Mouse (Mus musculus) hindbrain, embryonic 14.5 days (tissue): Measurements from ENCODE around the gene Mafk. TPM values are rescaled to one million over a fixed set of nuclear protein-coding genes. Genes with fewer than 3 reads are reported as not detected.

Experiments used
- ATAC-seq: fragments of 200-750 bp; cut with Nextera tagmentation; 2 replicates; pipeline ENCODE4 v1.8.0; 2017; ENCODE audit warnings: moderate number of reproducible peaks, mild to moderate bottlenecking, moderate TSS enrichment, moderate library complexity; ENCODE audit not compliant: low FRiP score
- DNase-seq: peaks from one replicate; pipeline ENCODE4 v3.0.0-alpha.2; 2015; ENCODE audit warnings: low spot score
- H3K27ac ChIP-seq: fragments of 300-500 bp; sonication (generic); 2 replicates; pipeline ENCODE4 v1.5.1; 2014; ENCODE audit warnings: mild to moderate bottlenecking, moderate library complexity
- H3K27me3 ChIP-seq: fragments of 300-500 bp; sonication (generic); 2 replicates; pipeline ENCODE4 v1.6.1; 2014; ENCODE audit warnings: mild to moderate bottlenecking, low read length, mixed read lengths; ENCODE audit not compliant: control insufficient read depth, insufficient read depth
- H3K36me3 ChIP-seq: fragments of 300-500 bp; sonication (generic); replicated peaks from 2 replicates; pipeline ENCODE4 v1.6.1; 2014; ENCODE audit not compliant: control insufficient read depth, insufficient read depth
- H3K4me1 ChIP-seq: fragments of 300-500 bp; sonication (generic); replicated peaks from 2 replicates; pipeline ENCODE4 v1.6.1; 2014; ENCODE audit warnings: antibody characterized with exemption, low read length, mixed read lengths; ENCODE audit not compliant: control insufficient read depth, insufficient read depth
- H3K4me2 ChIP-seq: fragments of 300-500 bp; sonication (generic); replicated peaks from 2 replicates; pipeline ENCODE4 v1.6.1; 2014; ENCODE audit warnings: mild to moderate bottlenecking, moderate library complexity
- H3K4me3 ChIP-seq: fragments of 300-500 bp; sonication (generic); replicated peaks from 2 replicates; pipeline ENCODE4 v1.5.1; 2014; ENCODE audit warnings: mild to moderate bottlenecking, low read length
- H3K9ac ChIP-seq: fragments of 300-500 bp; sonication (generic); 2 replicates; pipeline ENCODE4 v1.6.1; 2014
- H3K9me3 ChIP-seq: fragments of 300-500 bp; sonication (generic); 2 replicates; pipeline ENCODE4 v1.6.1; 2016; ENCODE audit warnings: low read length; ENCODE audit not compliant: control insufficient read depth
- WGBS: fragments of 180-500 bp; shearing (Covaris S2); extraction: QIAGEN DNeasy Blood & Tissue Kit; methylation state at CpG from one replicate; pipeline ENCODE4 v1.1.7; 2014; 5-methylcytosine and 5-hydroxymethylcytosine counted together
- polyA plus RNA-seq: library from polyadenylated mRNA; unstranded; fragments of >200 nt; fragmentation: Nextera tagmentation; extraction: Ambion mirVana; gene quantifications from 2 replicates; pipeline ENCODE4 v1.2.1, GENCODE M21; 2014

Mafk gene
- polyA plus RNA-seq, 1 experiment from 2014 or later, result 7.1 TPM

DNA sequence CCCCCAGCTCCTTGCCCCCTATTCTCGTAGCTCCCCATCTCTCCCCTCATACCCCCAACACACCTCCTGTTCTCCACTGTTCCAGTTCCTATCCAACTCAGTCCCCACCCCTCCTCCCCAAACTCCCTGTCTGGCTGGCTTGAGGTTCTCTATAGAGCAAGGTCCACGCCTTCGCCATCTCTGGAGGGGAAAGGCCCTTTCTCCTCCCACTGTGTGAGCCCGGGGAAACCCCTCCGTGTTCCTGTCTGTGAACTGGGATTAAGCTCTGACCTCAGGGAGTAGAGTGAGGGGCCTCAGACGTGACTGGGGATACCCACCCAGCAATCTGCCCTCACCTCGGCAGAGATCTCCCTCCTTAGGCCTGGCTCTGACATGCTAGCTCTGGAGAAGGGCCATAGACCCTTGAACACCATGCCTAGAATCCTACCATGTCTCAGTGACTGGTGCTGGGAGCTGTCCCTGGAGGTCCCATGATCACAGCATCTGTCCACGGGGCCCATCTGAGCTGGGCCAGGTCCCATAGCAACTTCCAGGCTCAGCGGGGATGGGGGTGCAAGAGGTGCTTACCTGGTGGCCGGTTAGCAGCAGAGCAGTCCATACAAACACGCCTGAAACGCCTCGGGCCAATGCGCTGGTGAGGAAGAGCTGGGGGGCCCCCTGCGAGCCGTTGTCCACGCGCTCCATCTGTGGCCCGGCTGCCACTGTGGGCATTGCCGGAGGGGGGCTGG lies 21.2 kb downstream of the Mafk start:
- Histone ChIP-seq H3K27me3 (peaks cover 9% of the 10 kb centered on the region; the same call in 1 of the 2 replicates), H3K9me3 (no peaks in the 10 kb centered on the region), H3K4me1 (no peaks in the 10 kb centered on the region), H3K4me2 (no peak overlapping the region), H3K4me3 (no peak overlapping the region), H3K36me3 (no peaks in the 10 kb centered on the region), H3K27ac (no peak overlapping the region), H3K9ac (no peak overlapping the region)
- WGBS, result 71% methylated on average over 20 of the region's 20 CpGs
- no peak for ATAC-seq
- DNase-seq, result no peak

GRCm38 (mm10) chr5:139813126-139813490 lies 21.8 kb downstream of the Mafk start:
- no peak overlapping the region for H3K4me2 ChIP-seq
- H3K36me3 ChIP-seq, result no peaks in the 10 kb centered on the region
- H3K4me1 ChIP-seq, result no peaks in the 10 kb centered on the region
- H3K27ac ChIP-seq, result no peak overlapping the region
- H3K4me3 ChIP-seq, result no peak overlapping the region
- no peak for ATAC-seq
- 57% methylated on average over 10 of the region's 10 CpGs for WGBS
- no peaks in the 10 kb centered on the region for H3K9me3 ChIP-seq
- no peak overlapping the region for H3K9ac ChIP-seq
- peaks cover 9% of the 10 kb centered on the region; the same call in 1 of the 2 replicates for H3K27me3 ChIP-seq
- DNase-seq, result no peak

- Histone ChIP-seq H3K9me3 (no peaks in the 10 kb centered on the region), H3K36me3 (no peaks in the 10 kb centered on the region), H3K27me3 (peaks cover 9% of the 10 kb centered on the region; the same call in 1 of the 2 replicates), H3K4me3 (no peak overlapping the region), H3K27ac (no peak overlapping the region), H3K4me2 (no peak overlapping the region), H3K9ac (no peak overlapping the region), H3K4me1 (no peaks in the 10 kb centered on the region)
- no peak for DNase-seq
- WGBS, result 8% methylated on average over 13 of the region's 13 CpGs
- ATAC-seq, result no peak
Measured at GRCm38 (mm10) chr5:139813963-139814381, 22.7 kb downstream of the Mafk start.

- no peaks in the 10 kb centered on the region for H3K9me3 ChIP-seq
- no peak overlapping the region for H3K27ac ChIP-seq
- no peaks in the 10 kb centered on the region for H3K4me1 ChIP-seq
- DNase-seq (no peak), ATAC-seq (no peak)
- peaks cover 9% of the 10 kb centered on the region; the same call in 1 of the 2 replicates for H3K27me3 ChIP-seq
- no peaks in the 10 kb centered on the region; the same call in 1 of the 2 replicates for H3K36me3 ChIP-seq
- WGBS, result 74% methylated on average over 6 of the region's 6 CpGs
- H3K4me2 ChIP-seq, result no peak overlapping the region
- no peak overlapping the region for H3K9ac ChIP-seq
- no peak overlapping the region for H3K4me3 ChIP-seq
Measured at GRCm38 (mm10) chr5:139815964-139816363, 24.7 kb downstream of the Mafk start.

DNA sequence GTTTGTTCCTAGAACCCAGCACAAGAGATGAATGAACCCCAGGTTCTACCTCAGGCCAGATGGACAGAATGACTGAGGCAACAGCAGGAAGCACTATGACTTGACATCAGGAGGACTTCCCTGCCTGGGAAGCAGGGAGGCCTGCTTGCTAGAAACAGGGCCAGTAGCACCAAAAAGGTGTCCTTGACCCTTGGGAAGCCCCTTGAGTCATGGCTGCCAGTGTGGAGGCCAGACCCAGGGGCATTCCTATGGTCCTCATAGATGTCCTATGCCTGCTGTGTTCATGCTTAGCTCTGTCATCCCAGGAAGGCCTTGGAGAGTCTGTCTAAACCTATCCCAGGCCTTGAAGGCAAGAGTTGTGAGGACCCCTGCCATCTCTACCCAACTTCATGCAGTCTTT lies 25.1 kb downstream of the Mafk start:
- H3K4me1 ChIP-seq, result no peaks in the 10 kb centered on the region
- DNase-seq, result no peak
- H3K36me3 ChIP-seq, result peaks cover 3% of the 10 kb centered on the region
- H3K9me3 ChIP-seq, result no peaks in the 10 kb centered on the region
- no peak overlapping the region for H3K4me3 ChIP-seq
- no peak overlapping the region for H3K4me2 ChIP-seq
- H3K27ac ChIP-seq, result no peak overlapping the region
- no peak for ATAC-seq
- H3K27me3 ChIP-seq, result peaks cover 9% of the 10 kb centered on the region; the same call in 1 of the 2 replicates
- no peak overlapping the region for H3K9ac ChIP-seq

DNA sequence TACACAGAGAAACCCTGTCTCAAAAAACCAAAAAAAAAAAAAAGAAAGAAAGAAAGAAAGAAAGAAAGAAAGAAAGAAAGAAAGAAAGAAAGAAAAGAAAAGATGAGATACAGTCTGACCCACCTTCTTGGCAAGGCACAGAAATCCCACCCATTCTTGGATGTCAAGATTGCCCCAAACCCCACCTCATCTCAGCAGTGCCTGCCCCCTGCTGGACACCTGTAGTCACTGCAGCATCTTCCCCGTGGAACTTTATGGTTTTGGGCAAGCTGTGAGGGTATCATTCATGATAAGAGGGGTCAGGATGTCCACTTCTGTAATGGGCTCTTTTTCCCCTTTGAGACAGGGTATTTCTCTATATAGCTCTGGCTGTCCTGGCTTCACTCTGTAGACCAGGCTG lies 26.0 kb downstream of the Mafk start:
- Histone ChIP-seq H3K27me3 (peaks cover 9% of the 10 kb centered on the region; the same call in 1 of the 2 replicates), H3K4me2 (no peak overlapping the region), H3K9ac (no peak overlapping the region), H3K4me3 (no peak overlapping the region), H3K36me3 (peaks cover 11% of the 10 kb centered on the region), H3K27ac (no peak overlapping the region), H3K9me3 (no peaks in the 10 kb centered on the region), H3K4me1 (no peaks in the 10 kb centered on the region)
- DNase-seq, result no peak
- WGBS, result 3% methylated on average over 1 of the region's 1 CpGs
- no peak for ATAC-seq

DNA sequence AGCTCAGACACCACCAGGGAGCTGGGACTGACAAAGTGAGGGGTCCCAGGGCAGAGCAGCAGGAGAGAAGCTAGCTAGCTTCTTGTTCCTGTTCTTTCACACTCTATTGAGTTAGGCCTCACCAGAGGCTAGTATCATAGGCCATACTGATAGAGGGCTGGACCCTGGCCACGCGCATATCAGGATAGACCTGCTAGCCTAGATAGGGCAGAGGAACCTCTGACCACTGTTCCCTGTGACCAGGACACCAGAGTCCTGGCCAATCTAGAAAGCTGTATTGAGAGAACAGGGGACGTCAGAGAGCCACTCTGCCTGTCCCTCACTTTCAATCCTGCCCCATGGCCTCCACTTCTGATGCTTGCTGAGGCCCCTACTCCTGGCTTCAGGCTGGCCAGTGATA lies 26.7 kb downstream of the Mafk start:
- no peak overlapping the region for H3K27ac ChIP-seq
- no peak for DNase-seq
- 81% methylated on average over 3 of the region's 3 CpGs for WGBS
- no peaks in the 10 kb centered on the region for H3K9me3 ChIP-seq
- ATAC-seq, result no peak
- H3K4me3 ChIP-seq, result no peak overlapping the region
- H3K4me1 ChIP-seq, result no peaks in the 10 kb centered on the region
- H3K27me3 ChIP-seq, result peaks cover 9% of the 10 kb centered on the region; the same call in 1 of the 2 replicates
- H3K4me2 ChIP-seq, result no peak overlapping the region
- H3K9ac ChIP-seq, result no peak overlapping the region
- H3K36me3 ChIP-seq, result peaks cover 19% of the 10 kb centered on the region

GRCm38 (mm10) chr5:139818801-139819200 lies 27.5 kb downstream of the Mafk start:
- no peak overlapping the region for H3K4me2 ChIP-seq
- no peak overlapping the region for H3K27ac ChIP-seq
- peaks cover 27% of the 10 kb centered on the region for H3K36me3 ChIP-seq
- H3K9ac ChIP-seq, result no peak overlapping the region
- no peaks in the 10 kb centered on the region for H3K9me3 ChIP-seq
- H3K27me3 ChIP-seq, result peaks cover 6% of the 10 kb centered on the region; the same call in 1 of the 2 replicates
- H3K4me1 ChIP-seq, result no peaks in the 10 kb centered on the region
- ATAC-seq (no peak), DNase-seq (peak; percentile 51)
- 57% methylated on average over 4 of the region's 4 CpGs for WGBS
- H3K4me3 ChIP-seq, result no peak overlapping the region

GRCm38 (mm10) chr5:139819538-139820181 lies 28.3 kb downstream of the Mafk start, which contains the start of gene Tmem184a:
Tmem184a (minus strand) TSS chr5:139819917.
- Histone ChIP-seq H3K9ac (no peak within 1 kb of the TSS), H3K27ac (no peak within 1 kb of the TSS), H3K4me2 (no peak within 1 kb of the TSS), H3K4me3 (no peak within 1 kb of the TSS), H3K27me3 (no peaks in the 10 kb centered on the region; the same call in 1 of the 2 replicates), H3K36me3 (peaks cover 27% of the 10 kb centered on the region), H3K9me3 (no peaks in the 10 kb centered on the region), H3K4me1 (peaks cover under 1% of the 10 kb centered on the region; the same call in 1 of the 2 replicates)
- DNase-seq (no peak), ATAC-seq (no peak)
- WGBS, result 93% methylated on average over 9 of the region's 9 CpGs
